Mouse (Mus musculus): ENCODE data around the gene Arl6ip4. TPM values are rescaled to one million over a fixed set of nuclear protein-coding genes. Genes with fewer than 3 reads are reported as not detected.

Arl6ip4 gene
- polyA plus RNA-seq, 1 experiment: 112 TPM

DNA sequence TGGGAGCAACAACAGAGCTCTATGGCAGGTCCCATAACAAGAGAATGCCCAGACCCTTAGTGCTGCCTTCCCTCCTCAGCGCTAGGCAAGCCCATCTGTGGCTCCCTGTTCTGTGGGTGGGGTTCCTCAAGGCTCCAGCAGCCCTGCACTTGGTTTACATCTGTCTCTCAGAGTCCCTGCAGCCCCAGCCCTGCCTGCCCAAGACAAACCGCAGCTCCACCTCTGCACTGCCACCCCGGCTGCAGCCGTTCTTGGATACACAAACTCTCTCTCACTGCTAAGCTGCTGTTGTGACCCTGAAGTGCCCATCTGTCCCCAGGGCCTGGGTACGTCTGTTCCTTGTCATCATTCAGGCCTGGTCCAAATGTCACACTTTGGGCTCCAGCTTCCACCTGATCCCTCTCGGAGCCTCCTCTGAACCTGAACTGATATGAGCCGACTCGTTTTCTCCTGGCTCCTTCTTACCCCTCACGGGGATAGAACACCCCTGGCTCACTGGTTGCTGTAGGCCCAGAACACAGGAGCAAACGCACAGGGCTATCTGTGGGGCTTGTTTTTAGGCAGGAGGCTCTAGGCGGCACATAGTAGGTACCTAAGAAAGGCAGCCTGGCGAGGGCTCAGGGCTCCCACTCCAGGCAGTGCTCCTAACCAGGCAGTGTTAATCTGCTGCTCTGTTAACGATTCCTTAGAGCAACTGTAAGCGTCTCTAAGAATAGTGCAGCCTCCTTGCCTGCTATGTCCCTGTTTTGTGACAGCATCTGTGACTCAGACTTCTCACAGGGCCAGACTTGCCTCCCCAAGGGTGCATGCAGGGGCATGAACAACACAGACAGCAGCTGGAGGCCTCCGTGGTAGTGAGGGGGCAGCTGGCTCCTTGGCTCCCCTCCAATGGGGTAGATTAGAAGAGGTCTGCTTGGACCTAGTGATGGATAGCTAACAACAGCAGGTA, 50.0 kb downstream of the Arl6ip4 start:
- Histone ChIP-seq H3K4me1 (ENCODE audit: control insufficient read depth, insufficient read depth, low read length) (peaks cover 1% of the 10 kb centered on the region; the same call in 1 of the 2 replicates), H3K4me3 (replicated peaks; ENCODE audit: control insufficient read depth, low read depth, low read length) (no peak overlapping the region), H3K27ac (ENCODE audit: control insufficient read depth, insufficient read depth, low read depth, low read length, poor library complexity) (no peak overlapping the region; the same call in 1 of the 2 replicates)
- no peak for TF ChIP-seq CTCF (IDR thresholded peaks at IDR 0.05; ENCODE audit: control insufficient read depth, insufficient read depth, low read length)
- no peak for TF ChIP-seq POLR2A (IDR thresholded peaks at IDR 0.05; ENCODE audit: borderline replicate concordance, control insufficient read depth, low read depth, low read length)
- WGBS: 35% methylated on average over 15 of the region's 15 CpGs

DNA sequence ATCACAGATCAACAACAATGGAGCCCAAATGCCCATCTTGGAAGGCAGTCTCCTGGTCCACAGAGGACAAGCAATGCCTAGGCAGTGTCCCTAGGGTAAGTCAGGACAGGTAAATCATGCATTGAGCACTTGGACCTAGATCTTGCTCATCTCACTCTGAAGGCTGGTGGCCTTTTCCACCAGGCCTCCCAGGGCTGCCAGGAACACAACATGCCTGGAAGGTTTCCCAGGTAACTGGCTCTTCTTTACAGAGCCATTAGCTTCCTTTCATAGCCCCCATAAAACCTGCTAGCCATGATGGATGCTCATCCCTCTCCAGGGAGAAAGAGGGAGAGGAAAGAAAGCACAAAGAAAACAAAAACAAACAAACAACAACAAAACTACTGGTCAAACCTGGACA, 50.9 kb downstream of the Arl6ip4 start:
- Histone ChIP-seq H3K4me1 (ENCODE audit: control insufficient read depth, insufficient read depth, low read length) (peaks cover 1% of the 10 kb centered on the region; the same call in 1 of the 2 replicates), H3K27ac (ENCODE audit: control insufficient read depth, insufficient read depth, low read depth, low read length, poor library complexity) (no peak overlapping the region), H3K4me3 (replicated peaks; ENCODE audit: control insufficient read depth, low read depth, low read length) (no peak overlapping the region)
- TF ChIP-seq POLR2A (IDR thresholded peaks at IDR 0.05; ENCODE audit: borderline replicate concordance, control insufficient read depth, low read depth, low read length) (no peak), CTCF (IDR thresholded peaks at IDR 0.05; ENCODE audit: control insufficient read depth, insufficient read depth, low read length) (no peak)

DNA sequence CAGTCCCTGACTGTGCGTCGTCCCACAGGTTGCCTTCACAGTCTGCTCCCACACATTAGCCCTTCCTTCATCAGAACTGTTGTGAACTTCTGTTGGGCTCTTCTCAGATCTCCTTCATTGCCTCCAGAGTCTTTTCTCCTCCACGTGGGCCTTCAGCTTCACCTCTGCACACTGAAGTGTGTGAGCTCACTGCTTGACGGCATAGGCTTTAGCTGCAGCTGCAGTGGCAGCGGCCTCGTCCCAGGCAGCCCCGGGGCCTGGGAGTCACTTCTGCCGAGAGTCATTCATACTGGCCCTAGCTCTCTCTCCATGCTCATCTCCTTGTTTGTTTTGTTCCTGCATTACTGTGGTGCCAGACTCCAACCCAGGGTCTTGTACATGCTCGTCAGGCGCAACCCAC, 51.7 kb downstream of the Arl6ip4 start:
- 84% methylated on average over 10 of the region's 10 CpGs for WGBS
- Histone ChIP-seq H3K4me1 (ENCODE audit: control insufficient read depth, insufficient read depth, low read length) (peaks cover 1% of the 10 kb centered on the region; the same call in 1 of the 2 replicates), H3K4me3 (replicated peaks; ENCODE audit: control insufficient read depth, low read depth, low read length) (no peak overlapping the region), H3K27ac (ENCODE audit: control insufficient read depth, insufficient read depth, low read depth, low read length, poor library complexity) (no peak overlapping the region)
- TF ChIP-seq POLR2A (IDR thresholded peaks at IDR 0.05; ENCODE audit: borderline replicate concordance, control insufficient read depth, low read depth, low read length) (no peak), CTCF (IDR thresholded peaks at IDR 0.05; ENCODE audit: control insufficient read depth, insufficient read depth, low read length) (no peak)

Other genes starting within 250 kb of the Arl6ip4 start
- not detected in 2 replicates for gene Hcar1, start 236.1 kb upstream of the Arl6ip4 start, polyA plus RNA-seq (2011; ENCODE audit: insufficient read depth, insufficient read length, low replicate concordance, missing spikeins)
- gene Denr, start 208.9 kb upstream of the Arl6ip4 start, polyA plus RNA-seq (2011; ENCODE audit: insufficient read depth, insufficient read length, low replicate concordance, missing spikeins): 28.4 and 41.1 TPM in 2 replicates
- 6.9 TPM in 1 of 2 replicates, not detected in the other for gene Gm43518, start 188.7 kb upstream of the Arl6ip4 start, polyA plus RNA-seq (2011; ENCODE audit: insufficient read depth, insufficient read length, low replicate concordance, missing spikeins)
- gene Ccdc62, start 185.4 kb upstream of the Arl6ip4 start, polyA plus RNA-seq (2011; ENCODE audit: insufficient read depth, insufficient read length, low replicate concordance, missing spikeins): 6.0 and 10.6 TPM in 2 replicates
- gene Hip1r, start 142.5 kb upstream of the Arl6ip4 start, polyA plus RNA-seq (2011; ENCODE audit: insufficient read depth, insufficient read length, low replicate concordance, missing spikeins): 25.5 and 53.6 TPM in 2 replicates
- 11.3 and 26.1 TPM in 2 replicates for gene Vps37b, start 83.8 kb upstream of the Arl6ip4 start, polyA plus RNA-seq (2011; ENCODE audit: insufficient read depth, insufficient read length, low replicate concordance, missing spikeins)
- 5.9 and 7.4 TPM in 2 replicates for gene Abcb9, start 20.3 kb upstream of the Arl6ip4 start, polyA plus RNA-seq (2011; ENCODE audit: insufficient read depth, insufficient read length, low replicate concordance, missing spikeins)
- gene Ogfod2, start 3.8 kb upstream of the Arl6ip4 start, polyA plus RNA-seq (2011; ENCODE audit: insufficient read depth, insufficient read length, low replicate concordance, missing spikeins): 14.8 and 35.5 TPM in 2 replicates
- gene Pitpnm2, start 133.7 kb downstream of the Arl6ip4 start, polyA plus RNA-seq (2011; ENCODE audit: insufficient read depth, insufficient read length, low replicate concordance, missing spikeins): 10.8 and 11.6 TPM in 2 replicates
- 7.1 and 10.3 TPM in 2 replicates for gene Mphosph9, start 211.9 kb downstream of the Arl6ip4 start, polyA plus RNA-seq (2011; ENCODE audit: insufficient read depth, insufficient read length, low replicate concordance, missing spikeins)
- gene 2810006K23Rik, start 212.0 kb downstream of the Arl6ip4 start, polyA plus RNA-seq (2011; ENCODE audit: insufficient read depth, insufficient read length, low replicate concordance, missing spikeins): 3.1 and 6.3 TPM in 2 replicates
- gene Cdk2ap1, start 247.0 kb downstream of the Arl6ip4 start, polyA plus RNA-seq (2011; ENCODE audit: insufficient read depth, insufficient read length, low replicate concordance, missing spikeins): 35.9 and 43.9 TPM in 2 replicates

All from bone marrow, adult 2 months (tissue).